Mouse (Mus musculus): ENCODE results near the gene Pld5.

Pld5 gene

DNA sequence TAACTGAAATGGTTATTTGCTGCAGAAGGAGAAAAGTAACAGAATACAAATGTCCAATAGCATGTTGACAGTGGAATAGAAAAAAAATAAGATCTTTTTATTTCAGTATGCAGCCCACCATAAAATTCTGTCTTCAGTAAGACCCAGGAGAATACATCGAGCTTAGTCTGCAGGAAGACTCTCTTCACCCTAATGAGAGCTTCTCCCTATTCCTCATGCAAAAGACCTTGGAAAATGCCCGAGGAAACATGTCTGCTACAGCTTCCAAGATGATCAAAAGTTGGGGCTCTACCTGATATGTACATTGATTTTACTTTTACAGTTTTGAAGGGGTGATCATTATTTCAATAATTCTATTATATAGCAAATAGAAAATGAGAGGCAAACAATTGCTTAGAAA lies 108.0 kb downstream of the Pld5 start:
- no peak for DNase-seq

DNA sequence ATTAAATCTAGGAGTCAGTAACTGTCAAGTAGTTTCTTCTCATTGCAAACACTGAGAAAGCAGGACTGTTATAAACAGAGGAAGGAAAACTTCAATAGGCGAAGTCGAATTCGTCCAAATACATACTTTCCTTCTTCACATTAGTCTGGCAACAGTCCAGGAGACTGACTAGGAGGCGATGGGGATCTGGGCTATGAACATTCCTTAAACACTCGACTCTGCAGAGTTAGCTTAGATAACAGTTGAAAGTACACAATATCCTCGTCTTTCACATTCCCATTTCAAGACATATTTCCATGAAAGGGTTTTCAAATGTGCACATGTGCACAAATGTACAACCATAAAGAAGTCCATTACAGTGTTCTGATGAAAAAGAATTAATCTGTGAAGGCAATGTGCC lies 129.8 kb downstream of the Pld5 start:
- no peak for DNase-seq

DNA sequence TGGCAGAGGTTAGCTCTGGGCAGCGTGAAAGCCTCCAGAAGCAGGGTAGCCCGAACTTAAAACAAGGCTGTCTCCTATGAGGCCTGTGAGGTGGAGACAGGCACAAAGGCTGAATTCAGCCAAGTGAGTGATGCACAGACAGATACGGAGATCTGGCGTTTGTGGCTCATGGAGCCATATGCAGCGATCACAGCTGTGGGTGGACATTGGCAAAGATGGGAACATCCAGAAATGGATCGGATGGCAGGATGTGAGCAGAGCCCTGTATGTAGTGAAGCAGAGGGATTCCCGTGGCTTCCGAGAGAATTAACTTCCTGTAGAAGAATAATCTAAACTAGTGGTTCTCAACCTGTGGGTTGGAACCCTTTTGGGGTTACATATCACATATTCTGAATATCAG lies 140.7 kb downstream of the Pld5 start:
- no peak for DNase-seq

DNA sequence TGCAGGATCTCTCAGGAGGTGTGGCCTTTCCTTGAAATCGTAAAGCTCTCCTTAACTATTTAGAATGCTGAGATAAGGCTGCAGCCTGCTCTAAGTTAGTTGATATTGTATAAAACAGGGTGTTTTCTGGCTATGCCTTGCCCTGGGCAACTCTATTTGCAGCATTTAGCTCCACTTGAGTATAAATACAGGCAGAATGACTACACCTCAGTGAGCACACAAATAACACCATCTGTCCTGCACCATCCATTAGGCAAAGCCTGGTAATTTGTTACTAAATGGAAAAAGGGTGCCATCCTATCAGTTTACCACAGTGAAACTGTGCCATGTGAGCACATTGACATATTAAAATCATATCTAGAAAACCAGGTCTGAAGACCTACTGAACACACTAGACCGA lies 149.3 kb downstream of the Pld5 start:
- DNase-seq, result no peak

DNA sequence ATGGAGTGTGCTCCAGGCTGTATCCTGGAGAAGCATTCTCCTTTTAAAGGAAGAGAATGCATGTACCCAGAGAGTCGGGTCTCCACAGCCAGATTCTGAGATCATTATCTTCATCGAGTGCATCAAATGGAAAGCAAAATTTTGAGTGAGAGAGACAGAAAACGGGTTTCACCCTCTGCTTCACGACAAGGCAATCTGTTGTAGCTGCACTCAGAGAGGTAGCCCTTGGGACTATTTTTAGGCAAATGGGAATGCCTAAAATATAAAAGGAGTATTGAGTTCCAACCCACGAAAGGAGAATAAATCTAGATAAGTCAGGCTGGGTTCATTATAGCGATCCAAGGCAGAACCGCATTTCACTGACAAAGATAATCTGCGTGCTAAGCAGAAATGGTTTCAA lies 150.7 kb downstream of the Pld5 start:
- DNase-seq, result no peak

DNA sequence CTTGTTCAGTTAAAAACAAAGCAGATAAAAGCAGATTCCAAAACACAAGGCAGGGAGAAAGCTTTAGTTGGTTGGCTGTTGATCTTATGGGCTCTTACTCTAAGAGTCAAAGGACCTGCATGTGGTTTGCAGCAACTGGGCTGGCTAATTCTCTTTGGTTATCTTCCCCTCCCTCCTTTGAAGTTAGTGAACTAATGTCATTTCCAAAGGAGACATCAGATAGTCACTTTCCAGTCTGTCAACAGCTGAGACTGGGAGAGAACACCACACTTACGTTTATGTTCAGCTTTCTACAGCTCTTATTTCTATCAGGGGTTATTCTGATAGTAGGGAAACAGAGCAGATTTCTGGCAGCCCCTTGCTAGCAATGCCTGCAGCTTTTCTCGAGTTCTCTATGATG lies 151.3 kb downstream of the Pld5 start:
- DNase-seq, result no peak

DNA sequence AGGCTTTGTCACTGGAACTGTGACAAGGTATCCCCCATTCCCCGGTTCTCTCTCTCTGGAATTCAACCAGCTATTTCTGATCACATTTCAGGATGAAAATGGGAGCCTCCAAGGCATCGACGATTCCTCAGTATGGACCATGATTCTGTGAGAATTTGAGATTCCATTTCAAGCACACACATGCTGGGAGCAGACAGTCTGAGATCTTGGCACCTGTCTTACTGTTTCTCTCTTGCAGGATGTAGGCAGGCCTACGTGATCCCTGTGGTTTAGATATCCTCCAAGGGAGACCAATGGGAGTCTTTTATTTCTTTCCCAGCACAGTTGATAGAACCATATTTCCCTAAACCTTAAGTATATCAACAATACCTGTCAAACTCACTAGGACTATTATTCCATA lies 159.5 kb downstream of the Pld5 start:
- no peak for DNase-seq

DNA sequence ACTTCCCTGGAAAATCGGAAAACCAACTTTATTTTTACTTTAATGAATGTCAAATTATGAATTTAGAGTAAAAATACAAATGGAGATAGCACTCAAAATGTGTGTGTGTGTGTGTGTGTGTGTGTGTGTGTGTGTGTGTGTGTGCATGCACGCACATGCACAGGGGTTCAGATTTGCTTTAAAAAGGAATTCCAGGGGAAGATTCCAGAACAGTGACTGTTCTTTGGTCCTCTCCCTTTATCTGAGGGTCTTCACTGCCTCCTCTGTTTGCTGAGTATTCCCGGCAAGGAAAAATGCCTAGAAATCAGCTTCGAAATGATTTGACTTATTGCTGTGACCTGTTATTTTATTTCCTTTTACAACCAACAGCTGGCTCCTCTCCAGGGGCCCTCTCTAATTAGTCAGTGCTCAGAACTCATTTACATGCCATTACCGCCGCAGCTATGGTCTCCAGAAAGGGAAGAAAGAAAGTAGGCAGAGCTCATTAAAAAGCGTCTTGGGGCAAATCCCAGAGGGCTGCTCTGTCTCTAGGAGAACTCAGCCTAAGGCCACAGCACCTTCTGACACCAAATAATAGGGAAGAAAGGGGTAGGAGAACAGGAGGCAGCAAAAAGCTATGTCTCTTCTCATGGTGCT lies 176.3 kb downstream of the Pld5 start:
- DNase-seq, result peak; percentile 14 to 25

DNA sequence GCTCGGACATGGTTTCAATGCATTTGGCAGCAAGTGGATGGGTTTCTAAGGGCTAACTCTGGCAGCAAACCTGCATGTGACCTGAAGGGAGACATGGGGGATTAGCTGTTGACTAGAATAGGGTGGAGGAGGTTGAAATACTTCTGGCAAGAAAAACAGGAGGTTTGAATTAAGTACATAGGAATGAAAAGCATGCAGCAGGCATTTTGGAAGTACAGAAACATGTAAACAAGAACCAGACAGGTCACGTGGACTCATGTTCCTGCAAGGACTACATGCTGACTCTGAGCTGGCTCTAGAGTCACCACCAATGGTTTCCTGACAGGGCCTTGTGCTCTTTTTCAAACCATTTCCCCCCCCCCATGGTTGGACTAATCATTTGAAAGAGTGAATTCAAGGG lies 183.0 kb downstream of the Pld5 start:
- no peak for DNase-seq

DNA sequence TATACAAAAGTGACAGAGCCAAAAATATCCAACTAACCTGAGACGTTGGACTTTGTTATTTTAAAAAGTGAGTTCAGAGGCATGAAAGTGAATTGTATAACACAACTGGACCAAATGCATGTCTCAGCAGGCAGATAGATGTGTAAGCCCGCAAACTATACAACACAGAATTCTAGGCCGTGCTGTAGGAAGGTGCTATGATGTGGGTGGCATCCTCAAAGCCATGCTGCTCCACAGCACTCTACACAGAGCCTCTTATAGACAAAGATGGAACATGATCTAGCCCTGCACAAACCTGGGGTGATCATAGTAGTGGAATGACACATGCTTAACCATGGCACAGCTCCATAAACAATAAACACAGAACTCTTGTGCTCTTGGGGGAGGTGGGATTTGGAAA lies 185.7 kb downstream of the Pld5 start:
- no peak for DNase-seq

DNA sequence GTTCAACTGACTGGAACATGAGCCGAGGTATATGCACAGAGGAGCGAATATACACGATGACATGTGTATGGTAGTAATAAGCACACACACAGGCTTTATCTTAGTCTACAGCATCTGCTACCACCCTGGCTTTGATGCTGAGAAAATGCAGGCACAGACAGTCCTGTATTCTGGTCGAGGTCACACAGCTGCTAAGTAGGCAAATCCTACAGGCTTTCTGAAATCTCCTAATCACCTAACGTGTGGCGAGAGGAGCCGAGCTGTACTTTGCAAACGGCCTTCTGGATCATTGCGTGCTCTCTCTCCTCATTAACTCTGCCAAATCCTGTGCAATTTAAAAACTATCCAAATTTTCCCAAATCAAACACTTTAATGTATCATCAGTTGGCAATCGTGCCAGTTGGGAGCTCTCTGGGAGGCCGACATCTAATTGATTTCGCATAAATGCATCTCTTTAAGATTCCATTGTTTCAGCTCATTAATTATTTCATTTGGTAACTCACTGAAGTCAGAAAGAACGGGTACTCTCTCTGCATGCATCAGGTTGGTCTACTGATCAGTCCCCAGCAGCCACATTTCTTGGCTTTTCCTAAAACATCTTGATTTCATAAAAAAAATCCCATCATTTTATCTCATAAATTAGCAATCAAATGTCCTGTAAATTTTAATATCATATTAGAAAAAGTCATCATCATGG lies 189.0 kb downstream of the Pld5 start:
- no peak for DNase-seq

DNA sequence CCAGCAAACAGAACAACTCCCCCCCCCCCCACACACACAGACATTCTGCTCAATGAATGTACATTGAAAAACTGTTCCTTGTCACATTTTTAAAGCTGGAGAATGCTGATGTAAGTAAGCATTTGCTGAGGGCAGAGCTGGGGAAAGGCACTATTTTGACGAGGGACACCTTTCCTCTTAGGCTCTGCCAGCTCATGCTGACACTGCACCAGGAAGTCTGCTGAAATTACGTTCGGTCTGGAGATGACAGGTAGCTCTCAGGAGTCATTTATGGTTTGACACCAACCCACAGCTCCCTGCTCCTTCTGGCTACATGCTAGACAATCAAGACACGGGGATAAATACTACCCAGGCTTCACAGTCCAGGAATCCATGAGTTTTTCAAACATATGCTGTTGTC lies 192.8 kb downstream of the Pld5 start:
- DNase-seq, result no peak

DNA sequence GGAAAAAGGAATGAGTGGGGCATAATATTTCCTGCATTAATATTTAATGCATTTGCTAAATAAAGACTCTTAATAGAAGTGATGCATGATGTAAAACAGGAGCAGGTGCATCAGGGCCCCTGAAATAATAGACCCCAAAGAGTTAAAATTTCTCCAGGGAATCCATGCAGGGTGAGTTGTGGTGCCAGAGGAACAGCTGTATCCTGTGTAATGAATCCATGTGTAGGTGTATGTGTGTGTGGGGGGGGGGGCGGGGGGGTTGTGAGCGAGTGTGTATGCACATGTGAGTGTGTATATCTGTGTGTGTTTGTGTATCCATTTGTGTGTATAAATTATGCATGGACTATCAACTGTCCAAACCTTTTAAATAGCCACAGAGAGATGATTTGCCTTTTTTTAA lies 194.1 kb downstream of the Pld5 start:
- DNase-seq, result no peak

DNA sequence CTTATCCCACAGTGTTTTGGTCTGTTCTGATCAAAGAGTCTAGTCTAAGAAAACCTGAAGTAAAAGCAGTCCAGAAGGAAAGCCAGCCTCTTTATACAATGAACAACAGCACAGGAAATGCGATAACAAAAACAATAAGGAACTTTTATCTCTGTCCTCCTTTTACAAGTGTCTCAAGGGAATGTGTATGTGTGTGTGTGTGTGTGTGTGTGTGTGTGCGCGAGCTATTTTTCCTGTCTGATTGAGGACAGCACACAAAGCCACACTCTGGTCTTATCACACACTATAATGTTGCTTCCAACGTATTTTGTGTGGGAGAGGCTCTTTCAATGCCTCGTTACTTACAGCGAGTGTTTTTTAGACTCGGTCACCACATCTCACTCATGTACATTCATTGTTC lies 196.7 kb downstream of the Pld5 start:
- no peak for DNase-seq

DNA sequence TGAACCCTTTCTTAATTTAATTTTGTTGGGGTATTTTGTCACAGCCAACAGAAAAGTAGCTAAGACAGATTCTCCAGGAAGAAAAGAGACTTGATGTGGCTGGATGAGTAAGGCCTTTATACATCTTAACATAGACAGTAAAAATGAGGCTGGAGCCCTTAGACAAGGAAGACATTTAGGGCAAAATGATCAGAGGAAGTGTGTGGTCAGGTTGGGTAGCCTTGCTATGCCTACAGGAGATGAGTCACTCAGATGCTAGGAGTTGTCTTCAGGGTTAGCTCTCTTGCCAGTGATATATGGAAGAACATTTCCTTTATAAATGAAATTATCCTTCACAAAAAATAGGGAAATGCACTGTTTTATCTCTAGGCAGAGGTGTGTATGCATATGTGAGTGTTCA lies 198.3 kb downstream of the Pld5 start:
- no peak for DNase-seq

DNA sequence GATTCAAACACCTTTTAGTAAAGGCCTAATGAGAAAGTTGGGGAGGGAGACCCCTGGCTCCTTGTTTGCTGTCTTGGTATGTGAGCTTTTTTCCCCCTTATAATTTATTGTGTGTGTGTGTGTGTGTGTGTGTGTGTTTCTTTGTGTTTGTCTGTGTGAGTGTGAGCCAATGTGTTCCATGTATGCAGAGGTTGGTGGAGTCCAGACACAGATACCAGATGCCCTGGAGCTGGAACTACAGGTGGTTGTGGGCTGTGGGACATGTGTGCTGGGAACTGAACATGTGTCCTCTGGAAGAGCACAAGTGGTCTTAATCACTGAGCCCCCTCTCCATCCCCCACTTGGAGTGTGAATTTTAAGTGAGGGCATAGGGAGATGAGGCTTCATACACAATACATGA lies 199.3 kb downstream of the Pld5 start:
- no peak for DNase-seq

DNA sequence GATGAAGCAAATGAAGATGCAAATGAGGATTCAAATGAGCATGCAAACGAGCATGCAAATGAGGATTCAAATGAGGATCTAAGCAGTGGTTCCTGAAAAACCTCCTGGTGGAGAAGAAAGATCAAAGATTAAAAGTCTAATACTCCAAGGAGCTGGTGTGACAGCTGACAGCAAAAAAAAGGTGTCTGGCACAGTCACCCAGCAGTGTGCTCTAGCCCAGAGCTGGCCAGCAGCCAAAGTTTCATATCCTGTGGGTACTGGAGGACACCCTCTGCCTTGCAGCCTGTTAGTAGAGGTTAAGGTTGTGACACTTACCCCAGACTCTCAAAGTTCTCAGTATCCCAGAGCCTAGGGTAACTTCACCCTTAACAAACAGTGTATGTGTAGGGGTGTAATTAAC lies 199.7 kb downstream of the Pld5 start:
- DNase-seq, result peak; percentile 56 to 73

DNA sequence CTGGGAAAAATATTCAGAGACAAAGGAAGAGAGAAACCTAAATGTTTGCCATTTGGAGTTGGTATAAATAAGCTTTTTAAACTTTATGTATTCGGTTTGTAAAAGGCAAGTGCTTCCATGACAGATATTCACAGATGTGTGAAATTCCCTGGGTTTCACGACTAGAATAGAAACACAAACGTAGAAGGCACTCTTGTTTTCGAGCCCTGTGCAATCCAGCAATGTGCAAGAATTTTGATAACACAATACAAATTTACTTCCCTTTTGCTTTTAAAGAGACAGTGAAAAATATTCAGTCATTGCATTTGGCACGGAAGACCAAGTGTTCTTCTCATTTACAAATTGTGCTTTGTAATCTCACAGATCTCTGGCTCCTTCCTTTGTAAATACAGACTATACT lies 200.6 kb downstream of the Pld5 start:
- DNase-seq, result no peak

DNA sequence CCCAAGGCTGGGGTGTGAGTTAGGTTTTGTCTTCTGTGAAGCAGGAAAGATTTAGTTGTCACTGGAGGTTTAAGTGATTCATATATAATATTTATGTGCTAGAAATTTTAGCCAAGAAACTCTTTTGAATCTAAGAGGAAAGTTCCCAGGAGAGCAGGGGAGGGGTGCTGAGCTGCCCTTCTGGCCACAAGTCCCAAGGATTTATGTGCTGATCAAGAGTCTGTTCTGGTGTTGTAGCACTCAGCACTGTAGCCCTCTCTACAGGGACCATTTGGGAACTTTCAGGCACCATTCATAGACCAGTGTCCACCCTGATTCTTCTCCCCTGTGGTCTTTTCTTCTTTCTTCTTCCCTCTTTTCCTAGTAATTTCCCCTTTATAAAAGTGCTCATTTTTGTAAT lies 209.8 kb downstream of the Pld5 start:
- no peak for DNase-seq

DNA sequence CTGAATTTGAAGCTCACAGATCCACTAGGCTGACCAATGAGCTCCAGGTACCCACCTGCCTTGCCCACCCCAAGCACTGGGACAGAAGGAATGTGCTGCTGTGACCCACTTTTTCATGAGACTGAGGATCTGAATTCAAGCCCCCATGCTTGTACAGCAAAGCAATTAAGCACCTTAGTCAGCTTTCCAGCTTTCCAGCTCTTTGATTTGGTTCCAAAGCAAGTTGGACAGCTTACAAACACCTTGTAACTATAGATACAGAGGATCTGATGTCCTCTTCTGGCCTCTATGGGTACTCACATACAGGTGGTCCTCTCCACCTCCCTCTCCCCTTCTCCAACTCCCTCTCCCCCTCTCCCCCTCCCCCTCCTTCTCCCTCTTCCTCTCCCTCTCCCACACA lies 210.6 kb downstream of the Pld5 start:
- DNase-seq, result no peak

DNA sequence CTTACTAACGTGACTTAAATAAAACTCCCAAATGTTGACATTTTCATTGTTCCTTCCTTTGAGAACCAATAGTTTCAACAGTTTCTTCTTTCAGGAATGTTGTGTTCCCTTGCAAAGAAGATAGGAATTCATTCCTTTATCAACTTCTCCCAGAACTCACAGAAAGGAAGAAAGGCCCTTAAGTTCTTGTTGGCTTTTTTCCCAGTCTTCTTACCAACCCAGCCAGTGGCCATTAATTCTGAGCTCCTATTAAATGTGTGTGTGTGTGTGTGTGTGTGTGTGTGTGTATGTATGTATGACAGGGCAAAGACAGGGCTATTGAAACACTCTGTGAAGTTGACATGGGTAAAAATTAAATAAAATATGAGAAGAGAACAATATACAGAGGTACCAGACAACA lies 221.5 kb downstream of the Pld5 start:
- no peak for DNase-seq

DNA sequence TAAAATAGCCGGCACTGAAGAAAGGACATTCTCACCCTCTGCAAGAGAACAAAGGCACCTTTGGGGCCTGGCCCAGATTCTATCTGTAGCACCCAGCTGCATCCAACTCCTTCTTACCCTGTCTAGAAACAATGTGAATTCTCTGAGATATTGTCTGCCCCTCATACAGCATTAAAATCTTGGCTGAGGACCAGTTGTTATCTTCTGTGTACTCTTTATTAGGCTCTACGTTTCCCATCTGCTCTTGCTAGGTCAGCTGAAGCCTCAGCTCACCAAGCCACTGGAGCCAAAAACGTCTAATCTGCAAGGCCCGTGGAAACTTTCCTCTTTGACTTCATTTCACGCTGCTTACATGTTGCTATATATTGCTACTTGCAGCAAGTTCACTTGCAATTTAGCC lies 228.1 kb downstream of the Pld5 start:
- DNase-seq, result no peak

DNA sequence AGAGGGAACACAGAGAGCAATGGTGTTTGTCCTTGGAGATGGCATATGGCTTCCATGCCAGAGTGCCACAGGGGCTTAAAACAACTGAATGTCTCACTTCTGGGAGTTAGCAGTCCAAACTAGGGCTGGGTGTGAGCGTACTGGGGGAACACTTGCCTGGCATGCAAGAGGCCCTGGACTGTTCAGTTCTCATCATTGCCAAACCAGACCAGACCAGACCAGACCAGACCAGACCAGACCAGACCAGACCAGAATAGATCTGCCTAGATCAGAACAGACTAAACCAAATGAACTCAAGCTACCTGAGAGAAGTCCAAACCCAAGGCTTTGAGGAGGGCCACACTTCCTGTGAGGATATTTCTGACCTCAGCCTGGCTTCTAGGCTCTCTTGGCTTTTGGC lies 228.7 kb downstream of the Pld5 start:
- DNase-seq, result no peak

DNA sequence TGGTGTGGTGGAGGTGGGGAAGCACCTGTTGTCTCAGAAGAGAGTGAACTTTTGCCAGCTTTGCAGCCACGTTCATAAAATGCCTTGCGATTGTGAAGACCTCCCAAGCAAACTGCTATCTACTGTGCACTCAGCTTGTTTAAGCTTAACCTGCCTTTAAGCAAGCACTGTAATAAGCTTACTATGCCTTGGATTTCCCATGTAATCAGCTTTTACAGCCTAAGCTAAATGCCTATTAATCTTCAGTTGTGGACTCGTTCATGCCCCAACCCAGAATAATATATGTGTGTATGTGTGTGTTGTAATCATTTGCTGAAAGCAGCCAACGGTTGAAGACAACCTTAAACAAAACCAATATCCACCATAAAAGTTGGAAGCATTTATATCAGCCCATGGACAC lies 232.1 kb downstream of the Pld5 start:
- DNase-seq, result no peak

DNA sequence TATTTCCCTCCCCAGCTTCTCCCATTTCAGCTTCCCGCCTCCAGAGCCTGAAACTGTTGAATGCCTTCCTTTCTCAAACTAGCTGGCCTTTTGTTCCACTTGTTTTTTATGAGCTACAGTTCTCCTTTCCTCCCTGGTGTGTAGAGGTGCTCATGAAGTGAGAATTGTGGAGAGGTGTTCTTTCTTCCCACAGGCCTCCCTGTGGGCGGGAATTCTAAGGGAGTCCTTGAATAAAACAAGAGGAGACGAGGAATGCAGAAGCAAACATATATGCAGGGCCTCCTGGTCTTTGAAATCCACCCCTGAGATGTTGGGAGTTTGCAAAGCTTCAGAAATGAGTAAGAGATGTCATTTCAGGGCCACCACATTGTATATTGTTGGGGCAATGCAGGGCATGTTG lies 235.2 kb downstream of the Pld5 start:
- DNase-seq, result no peak
